Mouse (Mus musculus): ENCODE data around the gene Dtnbp1. TPM values are rescaled to one million over a fixed set of nuclear protein-coding genes. Genes with fewer than 3 reads are reported as not detected.

The Dtnbp1 gene
- 4.4 TPM for polyA plus RNA-seq (2014; fragmentation: Illumina TruSeq; extraction: RNeasy Lipid Tissue Mini Kit (QIAGEN cat#74804); ENCODE audit: low read depth, low replicate concordance)

GRCm38 (mm10) chr13:45001911-45002615 lies at the start of gene Dtnbp1:
Gene Dtnbp1 (minus strand): TSS chr13:45002147.

Other genes starting within 250 kb of the Dtnbp1 start
- gene Gm9817, start 76.5 kb upstream of the Dtnbp1 start, polyA plus RNA-seq (2014; fragmentation: Illumina TruSeq; extraction: RNeasy Lipid Tissue Mini Kit (QIAGEN cat#74804); ENCODE audit: low read depth, low replicate concordance): not detected